Mouse (Mus musculus): ENCODE data around the gene Stxbp5. TPM values are rescaled to one million over a fixed set of nuclear protein-coding genes. Genes with fewer than 3 reads are reported as not detected.

Gene Stxbp5
- polyA plus RNA-seq, 1 experiment = 6.1 TPM

DNA sequence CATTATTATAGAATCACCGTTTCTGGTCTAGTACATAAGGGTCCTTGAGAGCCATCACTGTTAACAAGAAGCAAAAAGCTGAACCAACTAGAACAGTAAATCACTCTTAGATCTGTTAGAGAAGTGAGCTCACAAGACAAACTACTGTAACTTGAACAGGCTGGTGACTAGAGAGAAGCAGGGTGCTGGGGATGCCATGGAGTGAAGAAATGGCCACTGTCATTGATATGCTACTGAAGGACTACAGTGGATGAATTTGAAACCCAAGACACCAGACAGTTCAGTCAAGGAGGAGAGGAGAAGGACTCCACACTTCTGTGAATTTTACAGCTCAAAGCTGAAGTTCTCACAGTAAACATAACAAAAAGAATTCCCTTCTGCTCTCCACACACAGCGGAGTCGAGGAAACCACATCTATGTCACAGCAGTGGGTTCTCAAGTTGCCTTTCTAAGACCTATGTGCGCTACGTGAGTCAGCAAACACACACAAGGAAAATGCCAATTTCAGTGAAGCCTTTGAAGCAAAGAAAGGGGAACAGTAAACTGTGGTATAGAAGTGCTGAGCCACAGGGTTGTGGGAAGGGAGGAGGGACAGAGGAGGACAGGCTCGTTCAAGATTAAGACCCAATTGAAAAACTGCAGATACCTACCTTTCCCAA is 20.7 kb downstream of the Stxbp5 start:
- H3K27ac ChIP-seq (replicated peaks; ENCODE audit: low read depth, low read length) = no peak overlapping the region
- H3K4me3 ChIP-seq (ENCODE audit: insufficient read depth, low read depth, low read length) = no peak overlapping the region
- H3K4me1 ChIP-seq (ENCODE audit: control insufficient read depth, insufficient read depth, insufficient read length, low read length) = peaks cover 6% of the 10 kb centered on the region

GRCm38 (mm10) chr10:9878821-9879489 is 21.9 kb downstream of the Stxbp5 start:
- Histone ChIP-seq H3K27ac (replicated peaks; ENCODE audit: low read depth, low read length) (no peak overlapping the region), H3K4me1 (ENCODE audit: control insufficient read depth, insufficient read depth, insufficient read length, low read length) (peaks cover 10% of the 10 kb centered on the region), H3K4me3 (ENCODE audit: insufficient read depth, low read depth, low read length) (no peak overlapping the region)

GRCm38 (mm10) chr10:9875905-9876304 is 25.0 kb downstream of the Stxbp5 start:
- Histone ChIP-seq H3K27ac (replicated peaks; ENCODE audit: low read depth, low read length) (no peak overlapping the region; the same call in 1 of the 2 replicates), H3K4me3 (ENCODE audit: insufficient read depth, low read depth, low read length) (no peak overlapping the region), H3K4me1 (ENCODE audit: control insufficient read depth, insufficient read depth, insufficient read length, low read length) (peaks cover 10% of the 10 kb centered on the region)

DNA sequence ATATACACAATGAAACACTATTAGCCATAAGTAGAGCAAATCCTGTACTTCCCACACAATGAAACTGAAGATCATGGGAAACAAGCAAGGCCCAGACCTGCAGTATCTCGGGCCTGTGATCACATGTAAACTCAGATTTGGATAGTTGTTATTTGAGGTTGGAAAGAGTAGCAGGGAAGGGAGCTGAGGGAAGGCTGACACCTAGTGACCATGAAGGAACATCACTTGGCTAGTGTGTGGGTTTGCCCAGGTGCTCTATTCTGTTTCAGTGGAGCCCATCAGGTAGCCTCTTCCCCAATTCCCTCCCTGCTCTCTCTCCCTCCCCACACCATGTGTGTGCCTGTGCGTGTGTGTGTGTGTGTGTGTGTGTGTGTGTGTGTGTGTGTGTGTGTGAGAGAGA is 28.7 kb downstream of the Stxbp5 start:
- no peak overlapping the region for H3K27ac ChIP-seq (replicated peaks; ENCODE audit: low read depth, low read length)
- peaks cover 10% of the 10 kb centered on the region for H3K4me1 ChIP-seq (ENCODE audit: control insufficient read depth, insufficient read depth, insufficient read length, low read length)
- no peak overlapping the region for H3K4me3 ChIP-seq (ENCODE audit: insufficient read depth, low read depth, low read length)

- Histone ChIP-seq H3K4me1 (ENCODE audit: control insufficient read depth, insufficient read depth, insufficient read length, low read length) (no peaks in the 10 kb centered on the region), H3K27ac (replicated peaks; ENCODE audit: low read depth, low read length) (no peak overlapping the region), H3K4me3 (ENCODE audit: insufficient read depth, low read depth, low read length) (no peak overlapping the region)
Measured at GRCm38 (mm10) chr10:9866793-9867579, 33.9 kb downstream of the Stxbp5 start.

- no peak overlapping the region for H3K27ac ChIP-seq (replicated peaks; ENCODE audit: low read depth, low read length)
- no peak overlapping the region for H3K4me3 ChIP-seq (ENCODE audit: insufficient read depth, low read depth, low read length)
Measured at GRCm38 (mm10) chr10:9860022-9860421, 40.9 kb downstream of the Stxbp5 start.

DNA sequence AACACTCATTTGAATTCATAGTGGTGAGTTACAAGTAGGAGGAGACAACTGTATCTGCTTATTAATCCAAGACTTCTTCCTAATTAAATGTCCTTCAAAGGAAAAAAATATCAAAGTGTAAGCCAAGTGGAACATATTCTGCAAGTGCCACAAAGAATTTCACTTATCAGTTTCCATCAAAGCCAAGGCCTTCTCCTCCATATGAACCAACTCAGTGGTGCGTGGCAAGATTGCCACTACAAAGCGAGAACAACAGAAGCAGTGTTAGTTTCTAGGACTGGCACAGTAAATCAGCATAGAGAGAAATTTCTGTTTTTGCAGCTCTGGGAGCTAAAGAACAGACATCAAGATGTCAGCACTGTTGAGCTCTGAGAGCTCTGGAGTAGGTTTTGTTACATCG is 41.4 kb downstream of the Stxbp5 start:
- no peak overlapping the region for H3K4me3 ChIP-seq (ENCODE audit: insufficient read depth, low read depth, low read length)
- no peaks in the 10 kb centered on the region for H3K4me1 ChIP-seq (ENCODE audit: control insufficient read depth, insufficient read depth, insufficient read length, low read length)
- no peak overlapping the region for H3K27ac ChIP-seq (replicated peaks; ENCODE audit: low read depth, low read length)

More at GRCm38 (mm10) chr10:9860022-9860421, 40.9 kb downstream of the Stxbp5 start:
- no peaks in the 10 kb centered on the region for H3K4me1 ChIP-seq (ENCODE audit: control insufficient read depth, insufficient read depth, insufficient read length, low read length)

DNA sequence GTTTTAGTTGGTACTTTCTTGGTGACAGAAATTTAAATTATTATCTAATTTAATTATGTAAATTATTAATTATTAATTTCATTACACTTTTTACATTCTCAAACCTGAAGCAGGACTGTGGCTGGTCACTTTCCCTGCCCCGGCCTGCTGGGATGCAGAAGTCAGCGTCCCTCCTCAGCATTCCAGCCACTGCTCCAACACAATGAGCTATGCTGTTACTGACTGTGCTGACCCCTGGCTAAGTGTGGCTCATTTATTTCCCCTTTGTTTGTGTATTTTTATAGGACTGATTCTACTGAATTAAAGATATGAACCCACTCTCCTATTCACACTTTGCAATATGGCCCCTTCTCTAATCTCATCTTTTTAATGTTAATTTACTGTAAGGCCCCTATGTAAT is 43.0 kb downstream of the Stxbp5 start:
- Histone ChIP-seq H3K27ac (replicated peaks; ENCODE audit: low read depth, low read length) (no peak overlapping the region), H3K4me3 (ENCODE audit: insufficient read depth, low read depth, low read length) (no peak overlapping the region), H3K4me1 (ENCODE audit: control insufficient read depth, insufficient read depth, insufficient read length, low read length) (no peaks in the 10 kb centered on the region)

DNA sequence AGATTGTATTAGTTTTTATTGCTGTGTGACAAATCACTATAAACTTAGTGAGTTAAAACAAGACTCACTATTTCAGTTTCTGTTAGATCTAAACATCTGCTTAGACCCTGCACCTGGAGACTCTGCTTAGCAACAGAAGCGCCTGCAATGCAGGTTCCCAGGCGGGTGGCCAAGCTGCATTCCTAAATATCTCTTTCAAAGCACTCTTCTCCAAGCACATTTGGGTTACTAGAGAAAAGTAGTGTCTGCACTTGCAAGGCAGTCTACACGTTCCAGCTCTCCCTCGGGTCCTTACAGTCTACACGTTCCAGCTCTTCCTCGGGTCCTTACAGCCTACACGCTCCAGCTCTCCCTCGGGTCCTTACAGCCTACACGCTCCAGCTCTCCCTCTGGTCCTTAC is 44.1 kb downstream of the Stxbp5 start:
- Histone ChIP-seq H3K4me1 (ENCODE audit: control insufficient read depth, insufficient read depth, insufficient read length, low read length) (no peaks in the 10 kb centered on the region), H3K27ac (replicated peaks; ENCODE audit: low read depth, low read length) (no peak overlapping the region), H3K4me3 (ENCODE audit: insufficient read depth, low read depth, low read length) (no peak overlapping the region)

DNA sequence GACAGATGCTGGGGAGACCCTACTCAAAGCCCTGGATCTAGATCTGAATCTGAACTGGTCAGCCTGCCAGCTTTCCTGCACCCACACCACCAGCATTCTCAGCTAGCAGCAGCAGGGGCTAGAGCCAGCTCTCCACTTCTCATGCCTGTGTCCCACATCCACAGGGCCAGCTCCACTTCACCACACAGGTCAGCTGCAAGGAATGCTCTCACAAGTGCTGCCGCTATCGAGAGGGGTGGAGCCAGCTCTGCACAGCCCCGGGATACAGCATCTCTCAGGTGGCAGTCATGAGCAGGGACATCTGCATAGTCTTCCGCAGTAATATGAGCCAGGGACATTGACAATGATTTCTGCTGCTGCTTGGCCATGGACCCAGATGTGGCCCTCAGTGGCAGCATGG is 54.5 kb downstream of the Stxbp5 start:
- H3K27ac ChIP-seq (replicated peaks; ENCODE audit: low read depth, low read length) = no peak overlapping the region
- H3K4me1 ChIP-seq (ENCODE audit: control insufficient read depth, insufficient read depth, insufficient read length, low read length) = no peaks in the 10 kb centered on the region
- H3K4me3 ChIP-seq (ENCODE audit: insufficient read depth, low read depth, low read length) = no peak overlapping the region

DNA sequence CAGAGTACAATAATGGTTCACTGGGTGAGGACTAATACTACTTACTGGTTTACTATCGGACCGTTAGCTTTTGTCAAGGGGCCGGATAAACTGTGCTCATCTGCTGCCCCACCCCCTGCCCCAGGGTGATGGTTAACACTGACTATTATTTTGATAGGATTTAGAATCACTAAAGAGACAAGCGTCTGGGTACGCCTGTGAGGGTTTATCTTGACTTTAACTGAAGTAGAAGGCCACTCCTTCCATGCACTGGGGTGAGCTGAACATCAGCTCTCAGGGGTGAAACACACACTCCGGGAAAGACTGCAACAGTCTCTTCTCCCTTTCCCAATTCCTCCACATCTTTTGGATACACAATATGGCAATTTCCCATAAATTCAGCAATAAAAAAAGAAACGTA is 61.5 kb downstream of the Stxbp5 start:
- H3K27ac ChIP-seq (replicated peaks; ENCODE audit: low read depth, low read length) = no peak overlapping the region
- no peaks in the 10 kb centered on the region for H3K4me1 ChIP-seq (ENCODE audit: control insufficient read depth, insufficient read depth, insufficient read length, low read length)
- H3K4me3 ChIP-seq (ENCODE audit: insufficient read depth, low read depth, low read length) = no peak overlapping the region

DNA sequence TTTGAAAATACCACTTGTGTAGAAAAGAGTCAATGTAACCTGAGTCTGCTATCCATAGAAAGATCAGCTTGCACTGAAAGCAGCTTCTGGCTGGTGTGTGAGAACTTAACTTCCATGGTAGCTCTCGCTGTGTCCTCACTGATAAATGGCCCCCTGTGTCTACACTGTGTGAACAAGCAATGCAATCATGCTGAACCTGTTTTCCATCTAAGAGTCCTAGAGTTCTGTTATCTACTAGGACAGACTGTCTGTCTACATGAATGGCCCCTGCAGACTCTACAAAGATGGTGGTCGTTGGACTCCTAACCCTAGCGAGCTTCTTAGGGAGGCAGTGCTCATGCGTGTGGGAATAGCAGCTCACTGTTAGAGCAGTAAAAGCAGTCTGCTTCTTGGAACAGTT is 65.9 kb downstream of the Stxbp5 start:
- no peak overlapping the region for H3K27ac ChIP-seq (replicated peaks; ENCODE audit: low read depth, low read length)
- H3K4me1 ChIP-seq (ENCODE audit: control insufficient read depth, insufficient read depth, insufficient read length, low read length) = no peaks in the 10 kb centered on the region

DNA sequence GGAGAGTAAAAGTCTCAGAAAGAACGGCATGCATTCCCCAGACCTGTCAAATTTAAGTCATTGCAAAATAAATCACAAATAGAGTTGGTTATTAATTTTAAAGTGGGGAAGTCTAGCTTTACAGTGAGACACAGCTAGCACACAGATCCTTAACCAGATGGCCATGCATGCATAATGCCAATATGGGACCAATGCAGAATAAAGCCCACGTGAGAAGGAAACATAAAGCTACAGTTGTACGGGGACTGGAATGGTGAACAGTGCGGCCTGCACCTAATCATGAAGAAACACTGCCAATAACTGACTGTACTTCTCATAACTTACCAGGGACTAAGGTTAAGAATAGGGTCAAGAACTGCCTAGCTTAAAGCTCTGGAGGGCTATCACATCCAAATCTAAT is 67.9 kb downstream of the Stxbp5 start:
- Histone ChIP-seq H3K4me3 (ENCODE audit: insufficient read depth, low read depth, low read length) (no peak overlapping the region), H3K27ac (replicated peaks; ENCODE audit: low read depth, low read length) (no peak overlapping the region), H3K4me1 (ENCODE audit: control insufficient read depth, insufficient read depth, insufficient read length, low read length) (no peaks in the 10 kb centered on the region)

More for the DNA sequence above, 65.9 kb downstream of the Stxbp5 start:
- H3K4me3 ChIP-seq (ENCODE audit: insufficient read depth, low read depth, low read length) = no peak overlapping the region

DNA sequence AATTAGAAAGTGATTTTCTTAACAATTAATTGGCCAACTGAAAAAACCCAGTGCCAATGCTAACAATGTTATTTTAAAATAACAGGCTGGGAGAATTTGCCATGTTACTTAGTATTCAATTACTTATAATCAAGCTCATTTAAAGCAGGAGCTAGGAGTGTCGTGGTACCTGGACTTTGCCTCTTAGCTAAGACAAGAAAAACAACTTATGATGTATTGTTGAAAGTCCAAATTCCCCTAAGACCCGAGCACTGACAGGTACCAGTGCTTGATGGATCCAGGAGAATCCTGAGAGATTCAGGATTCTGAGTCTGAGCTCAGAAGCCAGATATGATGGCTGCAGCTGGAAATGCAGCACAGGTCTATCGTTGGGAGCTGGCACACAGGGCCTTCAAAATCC is 71.1 kb downstream of the Stxbp5 start:
- no peak overlapping the region for H3K27ac ChIP-seq (replicated peaks; ENCODE audit: low read depth, low read length)
- no peak overlapping the region for H3K4me3 ChIP-seq (ENCODE audit: insufficient read depth, low read depth, low read length)
- H3K4me1 ChIP-seq (ENCODE audit: control insufficient read depth, insufficient read depth, insufficient read length, low read length) = no peaks in the 10 kb centered on the region

GRCm38 (mm10) chr10:9821299-9821698 is 79.6 kb downstream of the Stxbp5 start:
- Histone ChIP-seq H3K27ac (replicated peaks; ENCODE audit: low read depth, low read length) (no peak overlapping the region), H3K4me1 (ENCODE audit: control insufficient read depth, insufficient read depth, insufficient read length, low read length) (no peaks in the 10 kb centered on the region), H3K4me3 (ENCODE audit: insufficient read depth, low read depth, low read length) (no peak overlapping the region)
